Mouse (Mus musculus) kidney, adult 2 months (tissue): ENCODE measurements at regions not wholly inside any gene's neighbourhood (a gene's known extent, or its start where the extent isn't known, plus 50 kb on each side); places are given as distances from the start of the nearest gene placed in this dataset.

Experiments
- CTCF ChIP-seq: fragments of 200-500 bp; conservative IDR thresholded peaks from 2 replicates; pipeline ENCODE4 v1.5.1; 2011; ENCODE audit warnings: low read depth, mild to moderate bottlenecking, control low read depth, low read length, moderate library complexity, mixed read lengths; ENCODE audit not compliant: insufficient read depth, insufficient read length
- POLR2A ChIP-seq: fragments of 200-500 bp; IDR thresholded peaks from one replicate; pipeline ENCODE4 v1.6.1; 2011; ENCODE audit warnings: low read depth, low read length, control low read depth

GRCm38 (mm10) chr3:7041372-7042057, 421.3 kb upstream of the 1700008P02Rik start:
- TF ChIP-seq CTCF (no peak), POLR2A (no peak)
